Mouse (Mus musculus): ENCODE data around the gene Fam20b. TPM values are rescaled to one million over a fixed set of nuclear protein-coding genes. Genes with fewer than 3 reads are reported as not detected.
A peak's percentile ranks its signal among the peaks of the same experiment; 100 is the strongest.

Gene Fam20b
- polyA plus RNA-seq, 1 experiment from 2014 or later: 45.5 TPM

GRCm38 (mm10) chr1:156676596-156676995, 42.3 kb downstream of the Fam20b start:
- no peak overlapping the region for H3K4me2 ChIP-seq (replicated peaks)
- no peaks in the 10 kb centered on the region for H3K9me3 ChIP-seq
- no peak overlapping the region for H3K4me3 ChIP-seq (replicated peaks)
- no peak overlapping the region for H3K9ac ChIP-seq
- ATAC-seq: no peak
- peaks cover 7% of the 10 kb centered on the region; the same call in 1 of the 2 replicates for H3K36me3 ChIP-seq
- 76% methylated on average over 5 of the region's 5 CpGs for WGBS
- H3K4me1 ChIP-seq (replicated peaks): peaks cover 3% of the 10 kb centered on the region; the same call in 1 of the 2 replicates
- H3K27ac ChIP-seq: no peak overlapping the region
- no peaks in the 10 kb centered on the region for H3K27me3 ChIP-seq (replicated peaks)

GRCm38 (mm10) chr1:156676171-156676570, 42.7 kb downstream of the Fam20b start:
- Histone ChIP-seq H3K36me3 (peaks cover 5% of the 10 kb centered on the region; the same call in 1 of the 2 replicates), H3K9me3 (no peaks in the 10 kb centered on the region), H3K4me2 (replicated peaks) (no peak overlapping the region), H3K27me3 (replicated peaks) (no peaks in the 10 kb centered on the region), H3K4me3 (replicated peaks) (no peak overlapping the region), H3K4me1 (replicated peaks) (peaks cover 3% of the 10 kb centered on the region; the same call in 1 of the 2 replicates), H3K27ac (no peak overlapping the region), H3K9ac (no peak overlapping the region)
- ATAC-seq: no peak
- WGBS: 37% methylated on average over 12 of the region's 12 CpGs

GRCm38 (mm10) chr1:156674195-156675000, 44.5 kb downstream of the Fam20b start, which contains the start of gene Tor3a:
Tor3a (minus strand) TSS chr1:156674356.
- Histone ChIP-seq H3K27ac (no peak within 1 kb of the TSS), H3K9me3 (no peaks in the 10 kb centered on the region), H3K36me3 (no peaks in the 10 kb centered on the region), H3K27me3 (replicated peaks) (no peaks in the 10 kb centered on the region), H3K9ac (peak within 1 kb of the TSS; percentile 59), H3K4me2 (replicated peaks) (peak within 1 kb of the TSS; percentile 99), H3K4me1 (replicated peaks) (peaks cover 3% of the 10 kb centered on the region; the same call in 1 of the 2 replicates), H3K4me3 (replicated peaks) (peak within 1 kb of the TSS; percentile 69)
- peak; percentile 84 for ATAC-seq
- 7% methylated on average over 37 of the region's 37 CpGs for WGBS

GRCm38 (mm10) chr1:156673476-156674194, 45.3 kb downstream of the Fam20b start:
- H3K9me3 ChIP-seq: no peaks in the 10 kb centered on the region
- no peaks in the 10 kb centered on the region for H3K27me3 ChIP-seq (replicated peaks)
- peak; percentile 46 for ATAC-seq
- H3K27ac ChIP-seq: no peak overlapping the region
- no peaks in the 10 kb centered on the region for H3K36me3 ChIP-seq
- H3K4me1 ChIP-seq (replicated peaks): peaks cover 7% of the 10 kb centered on the region; the same call in 1 of the 2 replicates
- 2% methylated on average over 29 of the region's 29 CpGs for WGBS
- peak overlapping the region; percentile 69 for H3K4me3 ChIP-seq (replicated peaks)
- H3K9ac ChIP-seq: peak overlapping the region; percentile 59
- H3K4me2 ChIP-seq (replicated peaks): peak overlapping the region; percentile 99

GRCm38 (mm10) chr1:156672720-156673475, 46.0 kb downstream of the Fam20b start:
- 0 out of 2 replicates have a peak overlapping the region, but pooled peaks have one; percentile 59 for H3K9ac ChIP-seq
- no peaks in the 10 kb centered on the region for H3K36me3 ChIP-seq
- H3K4me2 ChIP-seq (replicated peaks): peak overlapping the region; percentile 99
- WGBS: 22% methylated on average over 14 of the region's 14 CpGs
- H3K4me1 ChIP-seq (replicated peaks): peaks cover 10% of the 10 kb centered on the region; the same call in 1 of the 2 replicates
- H3K27me3 ChIP-seq (replicated peaks): no peaks in the 10 kb centered on the region
- 0 out of 2 replicates have a peak, but pooled peaks have one; percentile 9 for ATAC-seq
- no peak overlapping the region for H3K27ac ChIP-seq
- no peaks in the 10 kb centered on the region for H3K9me3 ChIP-seq
- H3K4me3 ChIP-seq (replicated peaks): peak overlapping the region; percentile 69

- peaks cover 13% of the 10 kb centered on the region; the same call in 1 of the 2 replicates for H3K4me1 ChIP-seq (replicated peaks)
- no peak for ATAC-seq
- H3K9me3 ChIP-seq: no peaks in the 10 kb centered on the region
- no peak overlapping the region for H3K4me3 ChIP-seq (replicated peaks)
- H3K27me3 ChIP-seq (replicated peaks): no peaks in the 10 kb centered on the region
- no peak overlapping the region for H3K27ac ChIP-seq
- H3K36me3 ChIP-seq: no peaks in the 10 kb centered on the region
- no peak overlapping the region for H3K4me2 ChIP-seq (replicated peaks)
- no peak overlapping the region for H3K9ac ChIP-seq
- WGBS: 93% methylated on average over 3 of the region's 3 CpGs
Measured at GRCm38 (mm10) chr1:156671921-156672320, 47.0 kb downstream of the Fam20b start.

- ATAC-seq: no peak
- Histone ChIP-seq H3K4me3 (replicated peaks) (no peak overlapping the region), H3K4me1 (replicated peaks) (peaks cover 12% of the 10 kb centered on the region; the same call in 1 of the 2 replicates), H3K9me3 (no peaks in the 10 kb centered on the region), H3K27ac (no peak overlapping the region), H3K4me2 (replicated peaks) (no peak overlapping the region), H3K36me3 (no peaks in the 10 kb centered on the region), H3K9ac (no peak overlapping the region), H3K27me3 (replicated peaks) (no peaks in the 10 kb centered on the region)
- 33% methylated on average over 11 of the region's 11 CpGs for WGBS
Measured at GRCm38 (mm10) chr1:156669208-156669983, 49.5 kb downstream of the Fam20b start.

GRCm38 (mm10) chr1:156668602-156669001, 50.3 kb downstream of the Fam20b start:
- Histone ChIP-seq H3K4me2 (replicated peaks) (no peak overlapping the region), H3K4me1 (replicated peaks) (0 out of 2 replicates have a peak, but pooled peaks cover 11% of the 10 kb centered on the region), H3K4me3 (replicated peaks) (no peak overlapping the region), H3K27me3 (replicated peaks) (no peaks in the 10 kb centered on the region), H3K9me3 (no peaks in the 10 kb centered on the region), H3K36me3 (no peaks in the 10 kb centered on the region), H3K9ac (no peak overlapping the region), H3K27ac (no peak overlapping the region)
- 34% methylated on average over 5 of the region's 5 CpGs for WGBS
- ATAC-seq: no peak; the same call in 1 of the 2 replicates

GRCm38 (mm10) chr1:156667141-156667926, 51.6 kb downstream of the Fam20b start:
- Histone ChIP-seq H3K4me3 (replicated peaks) (no peak overlapping the region), H3K27me3 (replicated peaks) (no peaks in the 10 kb centered on the region), H3K4me1 (replicated peaks) (0 out of 2 replicates have a peak, but pooled peaks cover 11% of the 10 kb centered on the region), H3K4me2 (replicated peaks) (no peak overlapping the region), H3K27ac (no peak overlapping the region), H3K36me3 (no peaks in the 10 kb centered on the region), H3K9ac (no peak overlapping the region), H3K9me3 (no peaks in the 10 kb centered on the region)
- peak; percentile 92 for ATAC-seq
- whole genome bisulfite sequencing: 77% methylated on average over 23 of the region's 23 CpGs

- H3K4me3 ChIP-seq (replicated peaks): no peak overlapping the region
- H3K9me3 ChIP-seq: no peaks in the 10 kb centered on the region
- 91% methylated on average over 8 of the region's 8 CpGs for WGBS
- 0 out of 2 replicates have a peak, but pooled peaks cover 11% of the 10 kb centered on the region for H3K4me1 ChIP-seq (replicated peaks)
- no peaks in the 10 kb centered on the region for H3K27me3 ChIP-seq (replicated peaks)
- no peak for ATAC-seq
- no peaks in the 10 kb centered on the region for H3K36me3 ChIP-seq
- no peak overlapping the region for H3K9ac ChIP-seq
- H3K4me2 ChIP-seq (replicated peaks): no peak overlapping the region
- H3K27ac ChIP-seq: no peak overlapping the region
Measured at GRCm38 (mm10) chr1:156665777-156666176, 53.1 kb downstream of the Fam20b start.

All from intestine, embryonic 15.5 days (tissue).